Mouse (Mus musculus): Measurements from ENCODE around the gene Tmem233. TPM values are rescaled to one million over a fixed set of nuclear protein-coding genes. Genes with fewer than 3 reads are reported as not detected.

Gene Tmem233
- polyA plus RNA-seq, 1 experiment from 2014 or later: not detected

- ChIA-PET POLR2A (interaction anchor here (0.6 kb wide), 1 partner anchor 34 kb away, joined by 3 read pairs; no protein-coding TSS in a partner anchor), CTCF (no interaction called here)
- no peaks in the 10 kb centered on the region for H3K27me3 ChIP-seq
- DNase-seq (ENCODE audit: low read depth, low spot score): no peak
- in situ Hi-C loops (cut with MboI; ENCODE audit: low pct_unique_long_range_greater_than_20kb): no loop called here
- no peak for ATAC-seq
- no peak for TF ChIP-seq CTCF (IDR thresholded peaks at IDR 0.05)
Measured at GRCm38 (mm10) chr5:116029071-116029470, 54.0 kb downstream of the Tmem233 start.

GRCm38 (mm10) chr5:116026561-116026960, 56.5 kb downstream of the Tmem233 start:
- H3K27me3 ChIP-seq: no peaks in the 10 kb centered on the region
- ATAC-seq: no peak
- no peak for TF ChIP-seq CTCF (IDR thresholded peaks at IDR 0.05)
- POLR2A ChIA-PET: no interaction called here
- DNase-seq (ENCODE audit: low read depth, low spot score): no peak
- in situ Hi-C loops (cut with MboI; ENCODE audit: low pct_unique_long_range_greater_than_20kb): no loop called here
- CTCF ChIA-PET: no interaction called here

- no peak for TF ChIP-seq CTCF (IDR thresholded peaks at IDR 0.05)
- in situ Hi-C loops (cut with MboI; ENCODE audit: low pct_unique_long_range_greater_than_20kb): no loop called here
- DNase-seq (ENCODE audit: low read depth, low spot score) (no peak), ATAC-seq (no peak)
- CTCF ChIA-PET: no interaction called here
- H3K27me3 ChIP-seq: no peaks in the 10 kb centered on the region
- POLR2A ChIA-PET: interaction anchor here (1.1 kb wide), 1 partner anchor 22 kb away, joined by 4 read pairs; no protein-coding TSS in a partner anchor
Measured at GRCm38 (mm10) chr5:116026107-116026506, 56.9 kb downstream of the Tmem233 start.

GRCm38 (mm10) chr5:116024327-116024739, 58.7 kb downstream of the Tmem233 start, which contains the start of gene Prkab1:
Prkab1 (minus strand) TSS chr5:116024508.
- POLR2A ChIA-PET: interaction anchor here (1.2 to 1.9 kb wide), 3 partner anchors 11 to 47 kb away, joined by 4 to 13 read pairs (median 7); no protein-coding TSS in a partner anchor

GRCm38 (mm10) chr5:116023821-116024284, 59.2 kb downstream of the Tmem233 start:
- POLR2A ChIA-PET: interaction anchor here (1.2 to 1.9 kb wide), 4 partner anchors 11 to 46 kb away, joined by 4 to 13 read pairs (median 6); no protein-coding TSS in a partner anchor
- TF ChIP-seq CTCF (IDR thresholded peaks at IDR 0.05): no peak

More at GRCm38 (mm10) chr5:116024327-116024739, 58.7 kb downstream of the Tmem233 start, which contains the start of gene Prkab1:
- CTCF ChIA-PET: interaction anchor here (2.9 kb wide), 1 partner anchor 15 kb away, joined by 13 read pairs; no protein-coding TSS in a partner anchor
- no peaks in the 10 kb centered on the region for H3K27me3 ChIP-seq
- in situ Hi-C loops (cut with MboI; ENCODE audit: low pct_unique_long_range_greater_than_20kb): loop anchor here (5.0 kb wide), 1 partner anchor 47 kb away; no protein-coding TSS in a partner anchor
- peak; percentile 86 for DNase-seq (ENCODE audit: low read depth, low spot score)
- peak; percentile 97 for ATAC-seq
- TF ChIP-seq CTCF (IDR thresholded peaks at IDR 0.05): no peak

GRCm38 (mm10) chr5:116023251-116023661, 59.8 kb downstream of the Tmem233 start:
- TF ChIP-seq CTCF (IDR thresholded peaks at IDR 0.05): no peak
- CTCF ChIA-PET: interaction anchor here (0.8 to 2.9 kb wide), 7 partner anchors 14 to 1282 kb away, joined by 3 to 13 read pairs (median 3); no protein-coding TSS in a partner anchor
- POLR2A ChIA-PET: interaction anchor here (1.2 to 1.9 kb wide), 4 partner anchors 10 to 45 kb away, joined by 4 to 13 read pairs (median 6); no protein-coding TSS in a partner anchor
- DNase-seq (ENCODE audit: low read depth, low spot score) (peak; percentile 70), ATAC-seq (peak; percentile 31)
- in situ Hi-C loops (cut with MboI; ENCODE audit: low pct_unique_long_range_greater_than_20kb): loop anchor here (5.0 kb wide), 1 partner anchor 46 kb away; no protein-coding TSS in a partner anchor
- H3K27me3 ChIP-seq: no peaks in the 10 kb centered on the region

More at GRCm38 (mm10) chr5:116023821-116024284, 59.2 kb downstream of the Tmem233 start:
- in situ Hi-C loops (cut with MboI; ENCODE audit: low pct_unique_long_range_greater_than_20kb): loop anchor here (5.0 kb wide), 1 partner anchor 47 kb away; no protein-coding TSS in a partner anchor
- peak; percentile 18 for ATAC-seq
- CTCF ChIA-PET: interaction anchor here (0.8 to 2.9 kb wide), 7 partner anchors 14 to 1282 kb away, joined by 3 to 13 read pairs (median 3); no protein-coding TSS in a partner anchor
- no peak for DNase-seq (ENCODE audit: low read depth, low spot score)
- no peaks in the 10 kb centered on the region for H3K27me3 ChIP-seq

- no peaks in the 10 kb centered on the region for H3K27me3 ChIP-seq
- CTCF ChIA-PET: interaction anchor here (0.8 to 2.9 kb wide), 6 partner anchors 13 to 1283 kb away, joined by 3 to 13 read pairs (median 3); no protein-coding TSS in a partner anchor
- ATAC-seq: no peak
- no peak for TF ChIP-seq CTCF (IDR thresholded peaks at IDR 0.05)
- in situ Hi-C loops (cut with MboI; ENCODE audit: low pct_unique_long_range_greater_than_20kb): loop anchor here (5.0 kb wide), 1 partner anchor 45 kb away; no protein-coding TSS in a partner anchor
- POLR2A ChIA-PET: interaction anchor here (1.4 to 2.2 kb wide), 4 partner anchors 10 to 45 kb away, joined by 4 to 13 read pairs (median 6); no protein-coding TSS in a partner anchor
- no peak for DNase-seq (ENCODE audit: low read depth, low spot score)
Measured at GRCm38 (mm10) chr5:116022658-116023200, 60.3 kb downstream of the Tmem233 start.

- ATAC-seq: no peak
- no peak for DNase-seq (ENCODE audit: low read depth, low spot score)
- CTCF ChIA-PET: interaction anchor here (1.1 to 2.9 kb wide), 3 partner anchors 9 to 43 kb away, joined by 3 to 13 read pairs (median 13); no protein-coding TSS in a partner anchor
- no peaks in the 10 kb centered on the region for H3K27me3 ChIP-seq
- TF ChIP-seq CTCF (IDR thresholded peaks at IDR 0.05): no peak
- in situ Hi-C loops (cut with MboI; ENCODE audit: low pct_unique_long_range_greater_than_20kb): loop anchor here (5.0 kb wide), 1 partner anchor 45 kb away; no protein-coding TSS in a partner anchor
- POLR2A ChIA-PET: interaction anchor here (1.4 to 2.2 kb wide), 3 partner anchors 9 to 13 kb away, joined by 4 to 13 read pairs (median 9); no protein-coding TSS in a partner anchor
Measured at GRCm38 (mm10) chr5:116022131-116022530, 60.9 kb downstream of the Tmem233 start.

GRCm38 (mm10) chr5:116021552-116021951, 61.5 kb downstream of the Tmem233 start:
- no peaks in the 10 kb centered on the region for H3K27me3 ChIP-seq
- ATAC-seq (no peak), DNase-seq (ENCODE audit: low read depth, low spot score) (no peak)
- CTCF ChIA-PET: interaction anchor here (1.1 to 2.4 kb wide), 2 partner anchors 8 to 42 kb away, joined by 3 to 13 read pairs; no protein-coding TSS in a partner anchor
- in situ Hi-C loops (cut with MboI; ENCODE audit: low pct_unique_long_range_greater_than_20kb): loop anchor here (5.0 kb wide), 1 partner anchor 44 kb away; no protein-coding TSS in a partner anchor
- no peak for TF ChIP-seq CTCF (IDR thresholded peaks at IDR 0.05)
- POLR2A ChIA-PET: interaction anchor here (2.2 kb wide), 1 partner anchor 8 kb away, joined by 9 read pairs; no protein-coding TSS in a partner anchor

GRCm38 (mm10) chr5:116019371-116019770, 63.7 kb downstream of the Tmem233 start:
- DNase-seq (ENCODE audit: low read depth, low spot score) (no peak), ATAC-seq (no peak)
- POLR2A ChIA-PET: interaction anchor here (0.6 to 1.3 kb wide), 2 partner anchors 41 to 177 kb away, joined by 3 to 4 read pairs; no protein-coding TSS in a partner anchor
- no peak for TF ChIP-seq CTCF (IDR thresholded peaks at IDR 0.05)
- no peaks in the 10 kb centered on the region for H3K27me3 ChIP-seq
- in situ Hi-C loops (cut with MboI; ENCODE audit: low pct_unique_long_range_greater_than_20kb): loop anchor here (10.0 kb wide), 1 partner anchor 1345 kb away; no protein-coding TSS in a partner anchor
- CTCF ChIA-PET: interaction anchor here (0.8 to 4.8 kb wide), 4 partner anchors 12 to 229 kb away, joined by 3 to 26 read pairs (median 4); no protein-coding TSS in a partner anchor
